Mouse (Mus musculus): ENCODE results near the gene Aspm.
"Not testable (repeated sequence)": the region's sequence is repeated elsewhere in the genome, so short reads cannot be mapped to it uniquely, and the experiment has no call there.

Gene Aspm

GRCm38 (mm10) chr1:139454340-139455225, at the start of gene Aspm:
Aspm (plus strand) TSS chr1:139454772.
- peak; percentile 97 for DNase-seq (ENCODE audit: low spot score)

- DNase-seq (ENCODE audit: low spot score), result peak; percentile 37
Measured at GRCm38 (mm10) chr1:139405766-139406165, 48.8 kb upstream of the Aspm start.

- DNase-seq (ENCODE audit: low spot score), result no peak
Measured at GRCm38 (mm10) chr1:139407701-139408100, 46.9 kb upstream of the Aspm start.

- not testable (repeated sequence) for DNase-seq (ENCODE audit: low spot score)
Measured at GRCm38 (mm10) chr1:139412365-139412764, 42.2 kb upstream of the Aspm start.

GRCm38 (mm10) chr1:139413465-139413864, 41.1 kb upstream of the Aspm start:
- no peak for DNase-seq (ENCODE audit: low spot score)

GRCm38 (mm10) chr1:139421521-139421874, 33.1 kb upstream of the Aspm start:
- DNase-seq (ENCODE audit: low spot score), result no peak

- peak; percentile 92 for DNase-seq (ENCODE audit: low spot score)
Measured at GRCm38 (mm10) chr1:139421875-139422791, 32.4 kb upstream of the Aspm start, which contains the start of gene Zbtb41. Zbtb41 (plus strand) TSS chr1:139422288.

- peak; percentile 51 for DNase-seq (ENCODE audit: low spot score)
Measured at GRCm38 (mm10) chr1:139422941-139423340, 31.6 kb upstream of the Aspm start.

- peak; percentile 15 for DNase-seq (ENCODE audit: low spot score)
Measured at GRCm38 (mm10) chr1:139423931-139424330, 30.6 kb upstream of the Aspm start.

GRCm38 (mm10) chr1:139425006-139425405, 29.6 kb upstream of the Aspm start:
- no peak for DNase-seq (ENCODE audit: low spot score)

- DNase-seq (ENCODE audit: low spot score), result peak; percentile 79
Measured at GRCm38 (mm10) chr1:139438373-139438772, 16.2 kb upstream of the Aspm start.

GRCm38 (mm10) chr1:139443103-139443502, 11.5 kb upstream of the Aspm start:
- DNase-seq (ENCODE audit: low spot score), result not testable (repeated sequence)

- DNase-seq (ENCODE audit: low spot score), result peak; percentile 50
Measured at GRCm38 (mm10) chr1:139455226-139455869, 776 bp downstream of the Aspm start.

- DNase-seq (ENCODE audit: low spot score), result no peak
Measured at GRCm38 (mm10) chr1:139460807-139461206, 6.2 kb downstream of the Aspm start.

- no peak for DNase-seq (ENCODE audit: low spot score)
Measured at GRCm38 (mm10) chr1:139465936-139466335, 11.4 kb downstream of the Aspm start.

GRCm38 (mm10) chr1:139478898-139479297, 24.3 kb downstream of the Aspm start:
- no peak for DNase-seq (ENCODE audit: low spot score)

- no peak for DNase-seq (ENCODE audit: low spot score)
Measured at GRCm38 (mm10) chr1:139480246-139480645, 25.7 kb downstream of the Aspm start.

- no peak for DNase-seq (ENCODE audit: low spot score)
Measured at GRCm38 (mm10) chr1:139481146-139481545, 26.6 kb downstream of the Aspm start.

GRCm38 (mm10) chr1:139494630-139495029, 40.1 kb downstream of the Aspm start:
- no peak for DNase-seq (ENCODE audit: low spot score)

- no peak for DNase-seq (ENCODE audit: low spot score)
Measured at GRCm38 (mm10) chr1:139495408-139495807, 40.8 kb downstream of the Aspm start.

GRCm38 (mm10) chr1:139496212-139496611, 41.6 kb downstream of the Aspm start:
- DNase-seq (ENCODE audit: low spot score), result no peak

- no peak for DNase-seq (ENCODE audit: low spot score)
Measured at GRCm38 (mm10) chr1:139499751-139500150, 45.2 kb downstream of the Aspm start.

Measured in retina, embryonic 14.5 days (tissue).